Mouse (Mus musculus) ovary, postnatal 14 days (tissue): ENCODE measurements around the gene Dazap2.
"Not testable (repeated sequence)": the region's sequence is repeated elsewhere in the genome, so short reads cannot be mapped to it uniquely, and the experiment has no call there.

Source experiments
- DNase-seq: peaks from one replicate; pipeline ENCODE4 v3.0.0; 2022; ENCODE audit warnings: low spot score

Gene Dazap2

DNA sequence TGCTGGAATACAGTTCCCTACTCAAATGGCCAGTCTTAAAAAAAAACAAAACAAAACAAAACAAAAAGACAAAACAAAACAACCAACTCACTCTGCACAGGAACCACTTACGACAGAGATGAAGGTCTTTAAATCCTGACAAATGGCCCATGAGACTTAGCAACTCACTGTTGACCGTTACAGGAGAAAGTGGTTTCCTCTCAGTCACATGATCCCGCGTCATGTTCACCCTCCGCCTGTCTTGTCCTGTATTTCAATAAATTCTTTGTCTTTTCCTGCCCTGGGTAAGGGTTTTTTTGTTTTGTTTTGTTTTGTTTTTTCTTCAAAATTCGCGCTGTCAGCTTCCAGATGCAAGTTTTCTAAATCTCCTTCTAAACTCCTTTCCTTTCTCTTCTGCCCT is 3.2 kb upstream of the Dazap2 start:
- DNase-seq: no peak

DNA sequence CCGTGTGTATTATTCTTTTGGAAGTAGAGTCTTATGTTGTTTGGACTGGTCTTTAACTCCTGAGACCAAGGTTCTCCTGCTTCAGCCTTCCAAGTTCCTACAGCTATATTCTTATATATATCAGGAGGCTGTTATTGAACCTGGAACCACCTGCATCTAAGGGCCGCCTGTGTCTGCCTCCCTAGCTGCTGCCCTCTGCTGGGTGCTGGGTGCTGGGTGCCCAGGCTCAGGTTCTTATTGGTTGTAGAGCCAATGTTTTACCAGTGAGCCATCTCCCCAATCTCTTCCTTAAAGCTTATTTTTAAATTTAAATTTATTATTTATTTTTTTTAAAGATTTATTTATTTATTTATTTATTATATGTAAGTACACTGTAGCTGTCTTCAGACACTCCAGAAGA is 2.7 kb upstream of the Dazap2 start:
- no peak for DNase-seq

DNA sequence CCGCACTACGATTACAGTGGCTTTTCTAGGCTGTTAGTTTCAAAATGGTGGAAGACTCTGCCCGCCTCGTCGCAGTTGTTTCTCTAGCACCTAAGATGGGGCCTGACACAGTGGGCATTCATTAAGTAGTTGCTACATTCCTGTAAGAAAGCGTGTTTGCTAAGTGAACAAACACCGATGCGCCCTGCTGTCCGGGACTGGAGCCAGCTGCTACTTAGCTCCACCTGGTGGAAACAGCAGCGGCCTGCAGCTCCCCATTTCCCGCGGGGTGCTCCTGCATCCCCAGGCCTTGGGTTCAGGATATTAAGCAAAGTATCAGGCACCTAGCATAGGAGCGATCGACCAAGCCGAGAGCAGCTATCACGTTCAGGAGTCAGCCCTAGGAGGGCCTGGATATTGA is 1.6 kb upstream of the Dazap2 start:
- peak; percentile 75 for DNase-seq

DNA sequence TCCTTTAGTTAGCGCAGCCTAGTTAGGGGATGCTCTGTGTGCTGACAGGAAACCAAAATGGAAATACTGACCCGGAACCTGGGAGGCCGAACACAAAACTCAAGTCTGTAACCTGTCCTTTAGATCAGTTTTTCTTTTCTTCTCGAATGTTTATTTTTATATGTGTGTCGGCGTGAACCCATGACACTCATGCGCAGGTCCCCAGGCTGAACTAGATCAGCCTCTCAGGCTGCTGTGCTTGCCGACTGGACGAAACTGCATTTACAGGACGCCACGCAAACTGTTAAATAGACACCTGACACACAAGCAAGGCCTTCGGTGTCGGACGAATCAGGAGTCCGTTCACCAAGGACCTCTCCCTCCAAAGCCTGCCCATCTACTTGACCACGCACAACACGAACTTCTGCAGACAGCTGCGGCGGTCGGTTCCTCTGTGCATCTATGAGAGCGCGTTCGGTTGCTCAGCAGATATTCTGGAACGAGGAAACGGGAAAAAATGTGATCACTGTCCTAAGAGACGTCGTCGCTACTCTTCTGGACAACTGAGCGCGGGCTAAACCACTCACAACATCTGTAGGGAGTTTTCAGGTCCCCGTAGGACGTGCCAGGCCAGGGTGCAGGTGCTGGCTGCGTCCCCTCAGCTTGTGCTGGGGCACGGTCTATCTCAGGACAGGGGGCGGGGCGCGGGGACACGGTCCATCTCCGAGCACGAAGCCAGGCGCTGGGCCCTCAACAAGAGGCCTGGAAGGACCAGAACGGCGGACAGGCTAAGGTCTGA is 742 bp upstream of the Dazap2 start:
- DNase-seq: no peak

DNA sequence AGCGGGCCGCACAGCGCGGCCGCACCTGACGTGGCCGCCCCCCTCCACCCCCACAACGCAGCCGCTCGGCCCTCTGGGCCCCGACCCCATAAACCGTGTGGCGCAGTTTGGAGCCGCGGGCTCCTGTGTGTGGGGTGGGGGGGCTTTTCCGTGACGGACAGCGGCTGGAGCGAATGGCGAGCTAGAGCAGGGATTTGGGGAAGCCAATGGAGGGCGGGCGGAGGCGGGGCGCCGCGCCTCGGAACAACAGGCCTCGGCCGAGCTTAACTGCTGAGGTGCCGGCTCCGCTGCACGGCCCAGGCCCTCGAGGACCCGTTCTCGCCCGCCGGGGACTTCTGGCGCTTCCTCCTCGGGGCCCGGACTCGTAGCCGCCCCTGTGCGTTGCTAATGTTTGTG is 674 bp downstream of the Dazap2 start:
- peak; percentile 85 for DNase-seq

DNA sequence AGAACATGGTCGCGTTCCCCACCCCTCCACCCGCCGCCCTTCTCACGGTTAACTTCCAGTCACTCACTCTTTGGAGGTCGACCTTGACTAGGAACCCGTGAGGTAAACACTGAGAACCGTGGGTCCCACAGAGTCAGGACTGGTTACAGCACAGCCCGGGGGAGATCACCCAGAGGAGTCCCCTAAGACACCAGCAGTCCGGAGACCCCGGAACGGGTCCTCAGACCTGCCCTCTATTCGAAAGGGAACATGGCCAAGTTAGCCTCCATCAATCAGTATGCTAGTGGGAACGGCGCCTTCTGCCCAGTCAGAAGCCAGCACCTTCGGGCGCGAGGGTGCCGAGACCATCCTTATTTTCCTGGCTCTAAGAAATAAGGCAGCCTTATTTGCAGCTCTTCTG is 1.1 kb downstream of the Dazap2 start:
- DNase-seq: no peak

DNA sequence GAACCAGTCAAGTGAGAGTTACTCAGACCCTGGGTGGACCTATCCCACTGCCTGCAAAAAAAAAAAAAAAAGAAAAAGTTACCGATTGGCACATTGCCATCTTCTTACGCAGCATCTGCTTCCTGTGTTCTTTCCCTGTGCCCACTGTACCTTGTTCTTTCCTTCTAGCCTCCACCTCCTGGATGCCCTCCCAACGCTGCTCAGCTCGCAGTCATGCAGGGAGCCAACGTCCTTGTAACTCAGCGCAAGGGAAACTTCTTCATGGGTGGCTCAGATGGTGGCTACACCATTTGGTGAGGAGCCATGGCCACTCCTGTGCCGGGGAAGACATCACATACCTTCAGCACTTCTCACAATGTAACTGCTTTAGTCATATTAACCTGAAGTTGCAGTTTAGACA is 4.1 kb downstream of the Dazap2 start:
- no peak for DNase-seq

DNA sequence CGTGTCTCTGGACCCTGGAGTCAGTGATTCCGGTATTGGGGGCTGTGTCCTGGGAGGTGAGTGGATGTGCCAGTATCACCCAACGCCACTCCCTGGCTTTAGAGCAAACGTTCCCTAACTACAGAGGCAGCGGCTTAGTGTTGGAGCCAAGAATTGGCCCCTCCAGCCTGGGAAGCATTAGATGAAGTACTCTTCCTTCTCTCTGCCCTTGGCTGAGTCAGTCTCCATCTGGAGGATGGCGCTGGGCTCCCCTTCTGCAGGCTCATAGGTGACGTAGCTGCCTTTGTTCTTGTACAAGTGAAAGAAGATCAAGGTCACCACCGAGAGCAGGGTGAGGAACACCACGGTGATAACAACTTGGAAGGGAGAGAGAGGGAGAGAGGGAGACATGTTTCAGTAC is 6.5 kb downstream of the Dazap2 start:
- not testable (repeated sequence) for DNase-seq

DNA sequence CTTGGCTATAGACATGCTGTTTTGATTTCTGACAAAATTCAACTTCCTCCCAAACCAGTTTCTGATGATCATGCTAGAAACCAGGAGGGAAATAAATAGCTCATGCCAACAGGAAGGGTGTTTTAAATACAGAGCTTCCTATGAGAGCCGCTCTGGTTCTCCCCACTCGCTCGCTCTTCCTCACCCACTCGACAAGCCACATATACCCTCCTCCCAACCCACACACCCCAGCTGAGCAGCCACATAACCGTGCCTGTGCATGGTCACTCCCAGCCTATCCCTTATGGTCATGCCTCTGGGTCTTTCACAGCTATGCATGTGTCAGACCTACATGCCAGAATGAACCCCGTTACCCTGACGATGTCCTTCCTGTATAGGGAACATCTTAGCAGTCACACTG is 7.0 kb downstream of the Dazap2 start:
- no peak for DNase-seq

DNA sequence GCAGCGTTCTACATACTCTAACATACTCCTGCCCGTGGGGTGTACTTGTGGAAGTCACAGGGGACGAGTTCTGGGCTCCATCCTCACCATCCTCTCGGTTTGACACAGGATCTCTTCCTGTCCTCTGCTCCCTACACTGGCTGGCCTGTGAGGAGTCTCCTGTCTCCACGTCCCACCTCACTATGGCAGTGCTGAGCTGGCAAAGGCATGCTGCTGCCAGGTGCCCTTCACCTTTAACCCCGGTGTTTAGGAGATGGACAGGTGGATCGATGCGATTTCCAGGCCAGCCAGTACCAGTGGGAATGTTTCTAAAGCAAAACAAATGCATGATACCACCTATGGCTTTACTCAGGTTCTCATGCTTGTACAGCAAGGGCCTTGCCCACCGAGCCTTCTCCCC is 8.6 kb downstream of the Dazap2 start:
- no peak for DNase-seq

DNA sequence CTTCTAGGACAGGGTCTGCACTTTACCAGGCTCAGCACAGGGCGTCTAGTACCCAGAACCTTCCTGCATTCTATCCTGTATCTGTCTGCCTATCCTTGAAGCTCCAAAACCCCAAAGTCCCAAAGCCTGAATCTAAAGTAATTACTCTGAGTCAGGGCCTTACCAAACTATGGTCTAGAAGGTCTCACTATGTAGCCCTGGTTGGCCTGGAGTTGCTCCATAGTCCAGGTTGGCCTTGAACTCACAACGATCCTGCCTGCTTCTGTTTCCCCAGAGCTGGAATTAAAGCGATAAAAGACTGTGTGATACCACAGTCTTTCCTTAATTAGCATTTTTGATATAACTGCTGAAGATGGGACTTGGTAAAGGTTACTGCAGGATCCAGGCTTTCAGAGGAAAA is 9.3 kb downstream of the Dazap2 start:
- no peak for DNase-seq

DNA sequence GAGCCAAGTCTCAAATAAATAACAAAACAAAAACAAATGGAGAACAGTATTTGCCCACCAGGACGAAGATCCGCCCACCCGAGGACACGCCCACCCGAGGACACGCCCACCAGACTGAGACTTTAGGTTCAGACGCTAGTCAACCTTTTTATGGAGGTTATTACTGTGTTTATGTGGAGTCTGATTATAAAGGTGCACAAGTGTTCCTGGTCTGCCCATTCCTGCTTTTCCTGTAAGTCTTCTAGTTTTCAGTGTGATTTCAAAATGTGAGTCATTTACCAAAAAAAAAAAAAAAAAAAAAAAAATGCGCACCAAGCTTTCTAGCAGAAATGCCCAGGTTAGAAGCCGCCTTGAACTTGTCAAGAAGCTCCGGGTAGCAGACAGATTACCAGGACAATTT is 12.1 kb downstream of the Dazap2 start:
- DNase-seq: no peak

DNA sequence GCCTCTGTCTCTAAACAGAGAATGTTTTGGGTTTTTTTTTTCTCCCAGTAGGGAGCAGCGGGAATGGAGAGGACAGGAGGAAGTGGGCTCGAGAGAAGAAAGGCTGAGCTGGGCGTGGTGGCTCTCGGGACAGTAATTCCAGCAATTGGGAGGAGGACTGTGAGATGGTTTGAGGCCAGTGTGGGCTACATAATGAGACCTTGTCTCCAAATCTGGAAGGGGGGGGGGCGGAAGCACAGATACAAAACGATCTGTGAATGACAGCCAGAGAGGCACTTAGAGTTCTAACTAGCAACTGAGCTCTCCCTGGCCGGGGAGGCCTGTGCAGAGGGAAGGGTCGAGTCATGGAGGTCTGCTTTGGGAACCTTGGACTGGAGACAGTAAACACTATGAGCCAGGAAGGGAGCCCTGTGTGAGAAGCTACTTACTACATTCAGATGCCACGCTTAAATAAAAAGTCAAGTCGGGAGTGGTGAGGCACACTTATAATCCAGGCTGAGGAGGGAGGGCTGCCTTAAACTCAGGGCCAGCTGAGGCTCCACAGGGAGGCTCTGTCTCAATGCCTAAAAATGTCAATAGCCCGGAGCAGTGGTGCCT is 12.7 kb downstream of the Dazap2 start:
- no peak for DNase-seq

DNA sequence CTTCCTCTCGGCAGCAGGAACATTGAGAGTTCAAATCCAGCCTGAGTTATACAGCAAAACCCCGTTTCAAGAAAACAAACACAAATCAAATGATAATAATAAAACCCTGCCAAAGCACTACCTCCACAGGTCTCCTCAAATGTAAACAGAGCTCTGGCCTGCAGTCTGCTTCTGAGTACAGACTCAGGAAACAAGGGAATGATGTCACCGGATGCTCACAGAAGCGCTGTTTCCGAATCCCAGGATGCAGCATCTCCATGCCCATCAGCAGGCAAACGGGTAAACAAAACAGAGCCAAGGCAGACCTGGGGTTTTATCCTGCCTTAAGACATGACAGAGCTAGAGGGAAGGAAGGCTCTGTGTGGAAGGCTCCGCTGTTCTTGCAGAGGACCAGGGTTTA is 13.6 kb downstream of the Dazap2 start:
- DNase-seq: no peak

DNA sequence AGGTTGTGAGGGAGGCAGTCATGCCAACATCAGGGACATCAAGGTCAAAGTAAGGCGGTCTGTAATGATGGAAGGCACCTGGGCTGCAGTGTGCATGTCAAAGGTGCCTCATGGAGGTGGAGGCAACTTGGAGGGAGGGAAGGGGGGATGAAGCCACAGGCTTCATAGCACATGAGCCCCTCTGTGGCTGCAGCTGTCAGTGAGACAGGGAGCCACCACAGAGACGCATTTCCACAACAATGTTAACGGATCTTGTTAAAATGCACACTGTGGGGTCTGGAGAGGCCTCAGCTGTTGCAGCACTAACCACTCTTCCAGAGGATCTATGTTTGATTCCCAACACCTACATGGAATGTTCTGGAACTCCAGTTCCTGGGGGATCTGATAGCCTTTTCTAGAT is 15.0 kb downstream of the Dazap2 start:
- no peak for DNase-seq

DNA sequence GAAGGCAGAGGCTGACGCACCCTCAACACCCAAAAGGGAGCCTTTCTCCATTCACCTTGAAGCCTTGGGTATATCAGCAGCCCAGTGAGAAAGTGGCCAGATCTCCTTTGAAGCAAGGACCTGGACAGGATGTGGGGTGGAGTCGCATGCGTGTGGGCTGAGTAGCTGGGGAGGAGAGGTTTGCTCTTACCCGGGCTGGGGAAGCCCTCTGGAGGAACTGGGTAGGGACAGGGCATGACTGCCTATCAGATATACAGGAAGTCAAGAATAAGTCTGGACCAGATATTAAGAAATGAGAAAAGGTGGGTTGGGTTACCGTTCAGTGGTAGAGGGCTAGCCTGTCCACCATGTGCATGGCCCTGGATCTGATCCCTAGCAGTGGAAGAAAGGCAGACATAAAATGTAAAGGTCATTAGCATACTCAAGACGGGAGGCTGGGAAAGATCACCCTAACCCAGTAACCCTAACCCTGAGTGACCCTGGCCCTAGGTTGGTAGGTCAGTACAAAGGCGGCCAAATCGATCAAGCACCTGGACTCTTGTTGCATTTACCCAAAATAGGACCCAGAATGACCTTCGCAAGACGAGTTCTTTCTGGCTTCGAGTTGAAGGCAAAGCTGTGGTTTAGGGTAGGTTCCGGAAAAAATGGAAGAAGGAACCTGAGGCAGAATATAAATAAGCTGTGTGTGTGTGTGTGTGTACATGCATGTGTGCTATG is 16.5 kb downstream of the Dazap2 start:
- no peak for DNase-seq

DNA sequence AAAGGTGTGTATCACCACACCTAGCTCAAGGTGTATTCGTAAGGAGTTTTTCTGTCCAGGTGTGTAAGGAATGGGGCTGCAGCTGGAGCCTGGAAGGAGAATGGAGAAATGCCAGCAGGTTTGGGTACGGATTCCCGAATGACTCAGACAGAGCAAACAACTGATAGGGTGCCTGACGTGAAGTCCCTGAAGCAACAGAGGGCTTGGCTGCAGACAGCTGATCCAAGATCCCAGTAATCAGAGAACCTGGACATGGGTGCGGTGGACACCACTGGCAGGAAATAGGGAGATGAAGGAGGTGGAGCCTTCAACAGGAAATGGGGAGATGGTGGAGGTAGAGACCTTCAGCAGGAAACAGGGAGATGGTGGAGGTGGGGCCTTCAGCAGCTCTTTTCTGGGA is 17.2 kb downstream of the Dazap2 start:
- DNase-seq: no peak

DNA sequence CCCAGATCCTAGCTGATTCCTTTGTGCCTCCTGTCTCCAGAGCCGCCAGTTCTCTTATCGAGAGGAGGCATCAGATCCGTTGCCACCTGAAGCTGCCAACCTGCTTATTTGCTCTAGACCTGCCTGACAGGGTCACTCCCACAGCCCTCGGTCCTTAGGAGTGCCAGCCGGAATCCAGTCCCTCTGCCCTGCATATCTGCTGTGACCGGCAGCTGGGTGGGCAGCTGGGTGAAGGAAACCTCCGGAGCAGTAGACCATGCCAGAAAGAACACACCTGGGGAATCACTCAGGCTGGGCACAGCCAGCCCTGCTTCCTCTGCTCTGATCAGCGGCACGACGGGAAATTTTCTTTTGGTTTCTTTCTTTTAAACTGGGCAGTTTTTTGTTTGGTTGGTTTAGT is 18.2 kb downstream of the Dazap2 start:
- no peak for DNase-seq

DNA sequence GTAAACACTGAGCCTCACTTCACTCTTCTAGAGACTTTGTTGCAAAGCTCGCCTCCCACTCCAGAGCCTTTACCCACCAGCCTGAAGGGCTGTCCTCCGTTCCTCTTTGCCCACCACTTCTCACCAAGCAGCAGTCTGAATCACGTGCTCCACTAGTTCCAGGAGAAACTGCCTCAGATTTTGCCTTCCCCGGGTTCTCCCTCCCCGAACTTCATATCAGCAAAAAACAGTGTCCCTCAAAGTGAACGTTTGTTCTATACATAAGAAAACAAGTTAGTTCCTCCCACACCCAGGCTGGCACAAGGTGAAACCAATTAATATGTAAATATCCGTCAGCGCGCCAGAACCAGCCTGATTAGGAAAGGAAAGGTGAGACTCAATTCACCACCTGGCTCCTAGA is 20.1 kb downstream of the Dazap2 start:
- no peak for DNase-seq

DNA sequence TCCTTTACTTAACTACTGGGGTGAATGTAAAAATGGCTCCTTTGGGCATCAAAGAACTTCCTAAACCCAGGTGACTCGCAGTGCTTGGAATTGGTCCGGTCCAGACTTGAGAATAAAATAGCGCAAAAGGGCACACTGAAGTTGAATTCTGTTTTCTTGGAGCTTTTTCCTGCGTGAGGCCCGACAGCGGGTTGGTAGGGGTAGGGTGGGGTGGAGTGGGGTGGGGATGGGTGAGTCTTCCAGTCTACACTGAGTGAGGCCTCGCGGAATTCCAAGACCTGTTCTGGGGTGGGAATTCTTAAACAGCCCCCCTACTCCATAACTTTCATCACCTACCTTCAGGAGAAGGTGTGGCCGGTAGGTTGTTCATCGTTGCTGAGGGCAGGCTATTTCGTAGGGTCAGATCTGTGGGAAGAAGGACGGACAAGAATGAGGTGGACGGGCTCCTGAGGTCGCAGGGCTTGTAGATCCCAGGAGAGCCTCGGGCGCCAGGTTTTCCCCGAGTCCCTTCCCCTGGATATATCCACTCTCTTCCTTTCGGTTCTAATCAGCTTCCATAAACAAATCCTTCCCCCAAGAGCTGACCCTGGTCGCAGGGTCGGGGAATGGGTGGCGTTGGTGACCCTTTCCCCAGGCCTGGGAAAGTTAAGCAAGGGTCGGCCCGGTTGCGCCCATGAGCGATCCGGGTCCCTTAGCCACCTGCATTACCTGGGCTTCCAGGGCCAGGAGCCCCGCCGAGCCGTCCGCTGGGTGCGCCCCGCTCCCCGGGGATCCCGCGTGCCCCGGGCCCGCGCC is 20.9 kb downstream of the Dazap2 start:
- DNase-seq: no peak

DNA sequence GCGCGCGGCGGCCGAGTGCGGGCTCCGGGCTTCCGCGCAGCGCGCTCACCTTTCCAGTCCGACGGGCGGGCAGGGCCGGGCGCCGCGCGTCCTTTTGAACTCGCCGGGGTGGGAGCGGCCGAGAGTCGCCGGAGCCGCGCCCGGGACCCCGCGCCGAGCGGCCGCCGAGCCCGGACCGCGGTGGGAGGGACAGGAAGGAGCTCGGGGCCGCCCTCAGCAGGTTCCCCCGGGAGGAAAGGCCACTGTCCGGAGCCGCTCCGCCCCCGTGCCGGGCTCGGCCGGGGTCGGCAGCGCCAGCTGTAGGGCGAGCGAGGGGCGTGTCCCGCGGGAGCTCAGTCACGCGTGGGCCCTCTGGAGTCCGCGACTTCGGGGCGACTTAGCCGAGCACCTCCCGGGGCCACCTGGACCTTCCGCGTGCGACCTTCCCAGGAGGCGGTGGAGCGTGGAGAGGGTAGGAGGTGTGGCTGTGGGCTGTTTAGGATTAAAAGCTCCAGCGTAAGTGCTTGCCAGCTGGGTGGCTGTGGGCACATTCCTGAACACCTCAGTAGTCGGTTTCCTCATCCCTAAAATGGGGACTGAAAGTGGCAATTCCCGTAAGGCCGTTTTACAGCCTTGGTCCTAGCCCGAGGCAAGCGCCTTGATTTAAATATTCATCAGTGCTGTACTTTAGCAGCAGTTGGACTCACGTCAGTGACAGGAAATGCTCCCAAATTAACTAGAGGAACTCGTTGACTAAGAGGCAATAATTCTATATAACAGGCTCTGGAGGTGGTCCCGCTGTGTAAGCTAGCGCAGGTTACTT is 21.8 kb downstream of the Dazap2 start, which contains the start of gene Smagp:
Gene Smagp, minus strand, starts transcription at position 241 of the 802 bp plus-strand sequence.
- DNase-seq: no peak

DNA sequence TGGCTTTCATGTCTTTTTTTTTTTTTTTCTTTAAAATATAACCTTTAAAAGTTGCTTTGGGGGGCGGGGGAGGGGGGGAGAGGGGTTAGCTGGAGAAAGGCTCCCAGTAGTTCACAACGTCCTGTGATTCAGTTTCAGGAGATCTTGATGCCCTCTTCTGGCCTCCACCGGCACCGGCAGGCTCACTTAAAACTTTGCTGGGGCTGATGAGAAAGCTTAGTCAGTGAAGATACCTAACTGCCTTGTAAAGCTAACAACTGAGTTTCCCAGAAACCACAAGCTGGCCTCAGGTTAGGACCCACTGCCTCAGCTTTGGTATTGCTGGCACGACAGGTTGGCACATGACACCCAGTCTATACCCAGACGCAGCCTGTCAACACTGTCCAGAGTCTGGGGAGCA is 22.5 kb downstream of the Dazap2 start:
- DNase-seq: no peak
